Mouse (Mus musculus): Measurements from ENCODE around the gene Fcgr1. TPM values are rescaled to one million over a fixed set of nuclear protein-coding genes. Genes with fewer than 3 reads are reported as not detected.
"Not testable (repeated sequence)": the region's sequence is repeated elsewhere in the genome, so short reads cannot be mapped to it uniquely, and the experiment has no call there.

The Fcgr1 gene
- polyA plus RNA-seq, 1 experiment: 0.05 TPM

DNA sequence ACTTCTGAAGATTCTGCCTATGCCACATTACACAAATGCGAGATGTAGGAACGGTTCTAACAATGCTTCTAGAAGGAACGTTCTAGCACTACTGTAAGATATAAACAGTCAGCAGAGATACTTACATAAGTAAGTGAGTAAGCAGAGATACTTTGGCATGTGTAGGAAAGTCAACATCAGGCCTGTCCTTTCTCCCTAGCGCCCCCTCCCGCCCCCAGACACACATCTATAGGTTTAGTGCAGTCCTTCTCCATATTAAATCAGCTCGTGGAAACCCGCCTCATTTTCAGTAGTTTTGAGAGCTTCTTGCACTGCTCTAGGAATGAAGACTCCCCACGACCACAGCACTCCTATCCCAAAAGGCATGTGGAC is 16.4 kb downstream of the Fcgr1 start:
- peak overlapping the region; percentile 18 for H3K4me3 ChIP-seq
- no peak for TF ChIP-seq TCF12 (IDR thresholded peaks at IDR 0.05; ENCODE audit: insufficient read depth, poor library complexity, severe bottlenecking)
- TF ChIP-seq USF1 (IDR thresholded peaks at IDR 0.05; ENCODE audit: low read depth): no peak
- no peak for TF ChIP-seq SRF (IDR thresholded peaks at IDR 0.05; ENCODE audit: control insufficient read depth, insufficient read length, low read depth)
- TF ChIP-seq MAX (IDR thresholded peaks at IDR 0.05; ENCODE audit: low read depth): no peak
- TF ChIP-seq MYOG (IDR thresholded peaks at IDR 0.05; ENCODE audit: control insufficient read depth in 1 of 3, insufficient read depth in 1 of 3, insufficient read length in 2 of 3, low read depth in 2 of 3): no peak
- no peak for TF ChIP-seq MYOD1 (IDR thresholded peaks at IDR 0.05; ENCODE audit: control insufficient read depth in 1 of 3, insufficient read length in 2 of 3, low read depth in 2 of 3)
- TF ChIP-seq POLR2A (IDR thresholded peaks at IDR 0.05; ENCODE audit: insufficient read length, low read depth): no peak
- no peak for TF ChIP-seq E2F4 (IDR thresholded peaks at IDR 0.05; ENCODE audit: insufficient read depth)
- no peak for TF ChIP-seq CEBPB (IDR thresholded peaks at IDR 0.05; ENCODE audit: insufficient read depth, poor library complexity, severe bottlenecking)
- no peak for TF ChIP-seq TCF3 (IDR thresholded peaks at IDR 0.05; ENCODE audit: insufficient read length, low read depth)
- TF ChIP-seq REST (IDR thresholded peaks at IDR 0.05; ENCODE audit: insufficient read depth, insufficient read length): no peak
- TF ChIP-seq POLR2AphosphoS2 (IDR thresholded peaks at IDR 0.05; ENCODE audit: insufficient read length, low read depth): no peak
- no peaks in the 10 kb centered on the region for H3K27me3 ChIP-seq (ENCODE audit: control insufficient read depth, insufficient read depth, insufficient read length)
- peak overlapping the region; percentile 79 for H3K4me2 ChIP-seq (ENCODE audit: low read depth)
- no peaks in the 10 kb centered on the region for H3K36me3 ChIP-seq (ENCODE audit: control insufficient read depth, insufficient read depth)
- no peaks in the 10 kb centered on the region for H3K79me2 ChIP-seq (ENCODE audit: control insufficient read depth, insufficient read depth)
- no peak overlapping the region for H3ac ChIP-seq (ENCODE audit: control insufficient read depth, insufficient read length)

DNA sequence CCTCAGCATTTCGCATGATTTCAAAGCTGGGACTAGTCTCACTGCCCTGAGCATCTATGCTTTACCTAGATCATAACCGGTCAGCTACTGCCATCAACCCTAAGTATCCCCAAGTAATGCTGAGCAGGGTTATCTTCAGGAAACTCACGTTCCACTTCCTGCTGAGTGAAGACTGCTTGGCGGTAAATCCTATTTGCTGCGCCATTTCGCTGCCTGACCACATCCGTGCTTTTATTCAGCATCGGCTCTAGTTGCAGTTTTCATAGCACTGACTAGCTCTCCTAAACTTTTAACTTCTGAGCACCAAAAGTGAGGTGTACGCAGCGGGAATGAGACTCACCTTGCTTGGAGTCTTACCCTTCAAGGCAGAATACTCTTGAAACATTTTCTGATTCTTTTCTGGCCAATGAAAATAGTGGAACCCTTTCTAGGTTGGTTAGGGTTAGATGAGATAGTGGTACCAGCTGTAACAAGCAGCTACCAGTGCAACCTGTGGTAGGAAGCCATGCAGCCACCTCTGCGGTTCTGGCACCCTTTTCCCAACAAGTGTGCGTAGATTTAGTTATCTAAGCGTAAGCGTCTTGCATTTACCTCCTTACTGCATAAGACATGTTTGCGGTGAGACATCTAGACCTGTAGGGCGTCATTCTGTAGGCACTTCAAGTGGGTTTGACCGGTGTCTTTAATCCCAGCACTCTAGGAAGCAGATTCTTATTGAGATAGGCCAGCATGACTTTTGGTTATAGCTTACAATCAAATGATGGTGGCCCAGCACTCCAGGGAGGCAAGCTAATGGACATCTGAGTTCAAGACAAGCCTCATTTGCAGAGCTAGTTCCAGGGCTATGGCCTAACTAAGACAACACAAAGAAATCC is 19.9 kb downstream of the Fcgr1 start:
- TF ChIP-seq POLR2AphosphoS2 (IDR thresholded peaks at IDR 0.05; ENCODE audit: insufficient read length, low read depth) (peak; percentile 89), E2F4 (IDR thresholded peaks at IDR 0.05; ENCODE audit: insufficient read depth) (no peak), TCF12 (IDR thresholded peaks at IDR 0.05; ENCODE audit: insufficient read depth, poor library complexity, severe bottlenecking) (no peak), MYOD1 (IDR thresholded peaks at IDR 0.05; ENCODE audit: control insufficient read depth in 1 of 3, insufficient read length in 2 of 3, low read depth in 2 of 3) (no peak), POLR2A (IDR thresholded peaks at IDR 0.05; ENCODE audit: insufficient read length, low read depth) (peak; percentile 68)
- Histone ChIP-seq H3ac (ENCODE audit: control insufficient read depth, insufficient read length) (no peak overlapping the region), H3K4me3 (peak overlapping the region; percentile 50), H3K27me3 (ENCODE audit: control insufficient read depth, insufficient read depth, insufficient read length) (no peaks in the 10 kb centered on the region), H3K79me2 (ENCODE audit: control insufficient read depth, insufficient read depth) (no peaks in the 10 kb centered on the region), H3K4me2 (ENCODE audit: low read depth) (peak overlapping the region; percentile 93), H3K36me3 (ENCODE audit: control insufficient read depth, insufficient read depth) (no peaks in the 10 kb centered on the region)

DNA sequence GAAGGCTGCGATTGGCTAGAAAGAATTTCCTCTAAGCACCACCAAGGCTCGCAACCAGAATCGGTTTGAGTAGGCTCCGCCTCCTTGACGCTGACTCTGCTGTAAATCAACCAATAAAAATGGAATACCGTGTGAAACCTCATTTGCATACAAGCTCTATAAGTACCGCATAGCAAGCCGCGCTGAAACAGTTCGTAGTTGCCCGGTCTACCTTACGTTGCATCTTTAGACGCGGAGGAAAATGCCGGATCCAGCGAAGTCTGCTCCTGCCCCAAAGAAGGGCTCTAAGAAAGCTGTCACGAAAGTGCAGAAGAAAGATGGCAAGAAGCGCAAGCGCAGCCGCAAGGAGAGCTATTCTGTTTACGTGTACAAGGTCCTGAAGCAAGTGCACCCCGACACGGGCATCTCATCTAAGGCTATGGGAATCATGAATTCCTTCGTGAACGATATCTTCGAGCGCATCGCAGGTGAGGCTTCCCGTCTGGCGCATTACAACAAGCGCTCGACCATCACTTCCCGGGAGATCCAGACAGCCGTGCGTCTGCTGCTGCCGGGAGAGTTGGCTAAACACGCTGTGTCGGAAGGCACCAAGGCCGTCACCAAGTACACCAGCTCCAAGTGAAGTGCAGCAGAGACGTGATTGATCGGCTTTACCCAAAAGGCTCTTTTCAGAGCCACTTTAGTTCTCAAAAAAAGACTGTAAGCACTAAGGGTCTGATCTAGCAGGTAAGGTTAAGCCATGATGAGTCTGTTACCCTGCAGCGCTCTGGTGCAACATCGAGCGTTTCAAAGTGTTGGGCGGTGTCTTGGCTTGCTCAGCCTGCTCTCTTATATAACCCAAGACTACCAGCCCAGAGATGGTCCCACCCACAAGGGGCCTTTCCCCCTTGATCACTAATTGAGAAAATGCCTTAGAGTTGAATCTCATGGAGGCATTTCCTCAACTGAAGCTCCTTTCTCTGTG is 24.0 kb downstream of the Fcgr1 start, which contains the start of gene Hist2h2bb:
Gene Hist2h2bb (plus strand): TSS at position 242 of the 964 bp plus-strand sequence.
- no peaks in the 10 kb centered on the region for H3K27me3 ChIP-seq (ENCODE audit: control insufficient read depth, insufficient read depth, insufficient read length)
- H3ac ChIP-seq (ENCODE audit: control insufficient read depth, insufficient read length): peak within 1 kb of the TSS; percentile 46
- peak within 1 kb of the TSS; percentile 82 for H3K4me2 ChIP-seq (ENCODE audit: low read depth)
- no peaks in the 10 kb centered on the region for H3K79me2 ChIP-seq (ENCODE audit: control insufficient read depth, insufficient read depth)
- TF ChIP-seq TCF3 (IDR thresholded peaks at IDR 0.05; ENCODE audit: insufficient read length, low read depth) (no peak), POLR2AphosphoS2 (IDR thresholded peaks at IDR 0.05; ENCODE audit: insufficient read length, low read depth) (peak; percentile 99), MYOG (IDR thresholded peaks at IDR 0.05; ENCODE audit: control insufficient read depth in 1 of 3, insufficient read depth in 1 of 3, insufficient read length in 2 of 3, low read depth in 2 of 3) (no peak), CEBPB (IDR thresholded peaks at IDR 0.05; ENCODE audit: insufficient read depth, poor library complexity, severe bottlenecking) (0 out of 2 replicates have a peak, but pooled peaks have one; percentile 2), POLR2A (IDR thresholded peaks at IDR 0.05; ENCODE audit: insufficient read length, low read depth) (peak; percentile 89), MYOD1 (IDR thresholded peaks at IDR 0.05; ENCODE audit: control insufficient read depth in 1 of 3, insufficient read length in 2 of 3, low read depth in 2 of 3) (no peak)
- peak within 1 kb of the TSS; percentile 46 for H3K4me3 ChIP-seq
- no peaks in the 10 kb centered on the region for H3K36me3 ChIP-seq (ENCODE audit: control insufficient read depth, insufficient read depth)

DNA sequence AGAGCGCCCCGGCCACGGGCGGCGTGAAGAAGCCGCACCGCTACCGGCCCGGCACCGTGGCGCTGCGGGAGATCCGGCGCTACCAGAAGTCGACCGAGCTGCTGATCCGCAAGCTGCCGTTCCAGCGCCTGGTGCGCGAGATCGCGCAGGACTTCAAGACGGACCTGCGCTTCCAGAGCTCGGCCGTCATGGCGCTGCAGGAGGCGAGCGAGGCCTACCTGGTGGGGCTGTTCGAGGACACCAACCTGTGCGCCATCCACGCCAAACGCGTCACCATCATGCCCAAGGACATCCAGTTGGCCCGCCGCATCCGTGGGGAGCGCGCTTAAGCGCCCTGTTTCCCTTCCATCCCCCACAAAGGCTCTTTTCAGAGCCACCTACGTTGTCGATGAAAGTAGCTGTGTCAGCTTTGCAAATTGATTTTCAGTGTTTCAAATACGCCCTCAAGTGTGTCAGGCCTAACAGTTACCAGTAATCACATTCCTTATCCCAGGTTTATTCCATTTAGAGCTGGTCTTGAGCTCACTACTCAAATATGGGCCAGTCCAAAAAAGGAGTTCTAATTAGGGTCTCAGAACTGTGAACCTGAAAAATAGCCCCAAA is 24.9 kb downstream of the Fcgr1 start:
- Histone ChIP-seq H3K4me3 (peak overlapping the region; percentile 46), H3ac (ENCODE audit: control insufficient read depth, insufficient read length) (peak overlapping the region; percentile 46), H3K4me2 (ENCODE audit: low read depth) (peak overlapping the region; percentile 82)
- not testable (repeated sequence) for H3K79me2 ChIP-seq (ENCODE audit: control insufficient read depth, insufficient read depth); H3K36me3 ChIP-seq (ENCODE audit: control insufficient read depth, insufficient read depth); H3K27me3 ChIP-seq (ENCODE audit: control insufficient read depth, insufficient read depth, insufficient read length)
- TF ChIP-seq POLR2AphosphoS2 (IDR thresholded peaks at IDR 0.05; ENCODE audit: insufficient read length, low read depth) (peak; percentile 90), POLR2A (IDR thresholded peaks at IDR 0.05; ENCODE audit: insufficient read length, low read depth) (peak; percentile 84)
